Mouse (Mus musculus): Measurements from ENCODE around the gene Agps.

The Agps gene

DNA sequence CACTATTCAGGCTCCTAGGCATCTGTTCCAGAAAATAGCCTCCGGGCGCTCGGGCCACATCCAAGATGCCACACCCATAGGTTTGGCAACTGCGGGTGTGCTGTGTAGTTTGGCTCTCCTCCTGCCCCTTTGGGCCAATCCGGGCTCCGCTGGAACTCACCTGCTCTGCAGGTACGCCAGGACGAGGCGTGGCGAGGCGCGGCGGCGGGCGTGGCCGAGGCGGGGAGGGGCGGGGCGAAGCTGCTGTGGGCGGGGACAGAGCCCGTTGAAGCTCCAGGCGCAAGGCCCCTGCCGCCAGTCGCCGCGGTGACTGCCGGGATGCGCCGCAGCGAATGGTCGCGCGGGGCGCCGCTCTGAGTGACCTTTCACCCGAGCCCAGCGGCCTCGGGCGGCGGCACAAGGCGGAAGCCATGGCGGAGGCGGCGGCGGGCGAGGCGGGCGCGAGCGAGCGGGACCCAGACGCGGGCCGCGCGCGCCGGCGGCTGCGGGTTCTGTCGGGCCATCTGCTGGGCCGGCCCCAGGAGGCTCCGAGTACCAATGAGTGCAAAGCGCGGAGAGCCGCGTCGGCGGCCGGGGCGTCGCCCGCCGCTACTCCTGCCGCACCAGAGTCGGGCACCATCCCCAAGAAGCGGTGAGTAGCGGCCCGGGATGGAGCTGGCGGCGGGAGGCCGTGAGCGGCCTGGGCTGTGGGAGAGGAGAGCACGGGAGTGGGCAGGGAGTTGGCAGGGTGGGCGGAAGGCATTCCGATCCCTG, at the start of gene Agps:
Gene Agps (plus strand): TSS at position 297 of the 753 bp plus-strand sequence.
- peak; percentile 89 to 90 for DNase-seq (ENCODE audit: low spot score in 2 of 2)

DNA sequence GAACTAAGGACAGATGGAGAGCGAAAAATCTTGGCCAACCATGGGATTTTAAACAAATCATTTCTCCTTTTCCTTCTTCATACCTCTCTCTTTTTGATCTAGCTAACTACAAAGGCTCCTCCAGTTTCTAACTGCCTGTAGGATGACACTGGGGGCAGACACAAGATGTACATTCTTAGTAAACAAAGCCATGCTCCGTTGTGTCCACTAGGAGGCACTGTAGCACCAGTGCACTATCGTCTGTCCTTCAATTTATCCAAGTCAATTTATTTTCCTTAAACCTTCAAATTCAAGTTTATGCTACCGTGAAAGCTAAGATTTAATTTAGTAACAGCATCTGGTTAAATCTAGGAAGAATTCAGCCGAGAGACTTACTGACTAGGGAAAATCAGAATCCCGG, 45.9 kb upstream of the Agps start:
- peak in 1 of 2 experiments; percentile 44 for DNase-seq (ENCODE audit: low spot score in 2 of 2)

DNA sequence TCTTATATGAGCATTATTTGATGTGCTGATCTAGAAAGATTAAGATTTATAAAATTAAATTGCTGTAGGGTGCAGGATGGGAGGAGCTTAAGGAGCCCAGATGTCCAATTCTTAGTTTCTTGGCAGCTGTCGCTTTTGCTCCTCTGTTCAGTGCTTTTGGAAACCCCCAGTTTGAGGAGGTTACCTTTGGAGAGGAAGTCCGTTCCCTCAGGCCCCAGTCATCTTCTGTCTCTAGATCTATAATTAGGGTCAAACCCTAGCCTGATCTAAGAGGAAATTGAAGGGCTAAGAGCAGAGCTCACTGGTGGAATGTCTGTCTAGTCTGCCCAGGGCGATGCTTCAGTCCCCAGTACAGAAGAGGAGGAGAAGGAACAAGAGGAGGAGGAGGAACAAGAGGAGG, 43.5 kb upstream of the Agps start:
- DNase-seq (ENCODE audit: low spot score in 2 of 2): no peak

DNA sequence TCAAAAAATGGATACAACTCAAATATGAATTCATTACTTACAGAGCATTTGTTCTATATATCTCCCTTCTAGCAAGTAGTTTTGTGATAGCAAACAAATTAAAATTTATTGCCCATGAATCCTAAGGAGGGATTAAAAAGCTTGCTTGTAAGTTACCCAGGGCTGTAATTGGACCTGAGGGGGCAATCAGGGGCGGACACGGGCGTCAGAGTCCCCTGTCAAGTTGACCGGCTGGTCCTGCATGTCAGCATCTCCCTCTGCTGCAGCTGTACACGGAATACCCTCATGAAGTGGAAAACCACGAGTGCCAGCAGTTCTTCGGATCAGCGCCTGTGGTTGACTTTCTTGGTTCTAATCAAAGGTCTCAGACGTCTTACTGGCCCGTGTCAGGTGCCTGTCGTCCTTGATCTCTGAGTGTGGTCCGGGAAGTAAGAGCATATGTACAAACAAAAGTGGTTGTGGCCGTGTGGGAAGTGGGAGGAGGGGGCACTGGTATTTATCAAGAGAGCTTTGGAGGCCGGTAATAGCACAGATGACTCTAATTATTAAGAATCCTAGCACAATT, 41.9 kb upstream of the Agps start:
- no peak for DNase-seq (ENCODE audit: low spot score in 2 of 2)

DNA sequence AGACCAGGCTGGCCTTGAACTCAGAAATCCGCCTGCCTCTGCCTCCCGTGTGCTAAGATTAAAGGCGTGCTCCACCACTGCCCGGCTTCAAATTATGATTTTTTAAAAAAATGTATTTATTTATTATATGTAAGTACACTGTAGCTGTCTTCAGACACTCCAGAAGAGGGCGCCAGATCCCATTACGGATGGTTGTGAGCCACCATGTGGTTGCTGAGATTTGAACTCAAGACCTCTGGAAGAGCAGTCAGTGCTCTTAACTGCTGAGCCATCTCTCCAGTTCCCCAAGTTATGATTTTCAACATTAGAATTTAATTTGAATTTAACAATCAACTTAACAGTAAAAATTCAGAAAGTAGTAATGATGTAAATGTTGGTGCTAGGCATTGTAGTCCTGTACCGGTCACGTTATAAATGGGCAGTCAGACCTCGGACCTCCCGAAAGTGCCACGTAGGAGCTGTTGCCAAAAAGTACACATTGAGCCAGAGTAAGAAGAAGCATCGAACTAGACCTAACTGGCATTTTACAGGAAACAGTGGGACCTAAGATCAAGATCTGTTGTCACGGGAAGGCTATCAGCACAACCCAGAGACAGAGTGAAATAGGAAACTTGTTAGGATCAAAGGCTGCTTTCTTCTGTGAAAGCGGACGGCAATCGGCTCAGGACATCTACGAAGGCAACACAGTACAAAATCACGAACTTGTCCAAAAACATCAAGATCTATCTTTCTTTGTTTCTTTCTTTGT, 40.2 kb upstream of the Agps start:
- DNase-seq (ENCODE audit: low spot score in 2 of 2): no peak

DNA sequence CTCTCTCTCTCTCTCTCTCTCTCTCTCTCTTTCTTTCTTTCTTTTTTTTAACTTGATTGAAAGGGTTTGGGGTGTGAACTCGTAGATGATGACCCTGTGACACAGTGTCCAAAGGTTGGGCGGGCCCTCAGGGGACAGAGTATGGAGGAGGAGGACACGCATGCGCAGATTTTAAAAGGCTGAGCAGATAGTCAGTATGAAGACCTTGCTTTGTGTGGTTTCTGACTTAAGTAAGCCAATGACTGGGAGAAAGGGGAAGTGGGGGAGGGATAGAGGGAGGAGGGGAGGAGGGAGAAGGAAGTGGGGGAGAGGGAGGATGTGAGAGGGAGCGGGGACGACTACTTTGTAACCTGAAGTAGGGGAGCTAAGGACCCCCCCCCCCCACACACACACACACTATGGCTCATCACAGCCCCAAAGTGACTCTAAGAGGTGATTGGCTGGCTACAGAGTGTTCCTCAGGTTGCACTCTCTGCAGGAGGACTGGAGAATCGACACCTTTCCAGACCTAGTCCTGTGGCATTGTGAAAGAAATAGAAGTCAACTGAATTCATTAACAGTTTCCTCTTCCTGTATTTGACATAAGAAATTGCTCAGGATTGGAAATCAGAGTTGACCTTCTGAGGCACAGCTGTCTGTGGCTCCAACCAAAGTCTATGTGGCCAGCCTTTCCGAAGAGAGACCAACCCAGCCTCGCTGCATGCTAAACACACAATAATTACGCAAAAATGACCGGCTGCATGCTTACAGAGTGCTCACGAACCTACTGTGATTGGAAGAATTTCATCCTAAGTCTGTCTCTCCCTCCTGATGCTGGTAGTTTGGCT, 39.4 kb upstream of the Agps start:
- DNase-seq (ENCODE audit: low spot score in 2 of 2): peak; percentile 45 to 47

DNA sequence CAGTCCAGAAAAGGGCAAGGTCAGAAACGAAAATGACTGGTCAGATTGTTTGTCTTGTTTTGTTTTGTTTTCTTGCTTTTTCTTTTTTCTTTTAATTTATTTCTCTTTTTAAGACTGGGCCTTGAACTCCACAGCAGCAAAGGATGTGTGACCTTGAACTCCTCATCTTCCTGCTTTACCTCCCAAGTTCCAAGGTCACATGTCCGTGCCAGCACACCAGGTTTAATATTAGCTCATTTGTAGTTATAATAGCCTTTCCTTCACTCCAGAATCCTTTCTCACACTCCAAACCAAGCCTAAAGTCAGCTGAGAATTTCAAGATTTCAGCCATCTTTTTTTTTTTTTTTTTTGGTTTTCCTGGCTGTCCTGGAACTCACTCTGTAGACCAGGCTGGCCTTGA, 35.8 kb upstream of the Agps start:
- DNase-seq (ENCODE audit: low spot score in 2 of 2): no peak

DNA sequence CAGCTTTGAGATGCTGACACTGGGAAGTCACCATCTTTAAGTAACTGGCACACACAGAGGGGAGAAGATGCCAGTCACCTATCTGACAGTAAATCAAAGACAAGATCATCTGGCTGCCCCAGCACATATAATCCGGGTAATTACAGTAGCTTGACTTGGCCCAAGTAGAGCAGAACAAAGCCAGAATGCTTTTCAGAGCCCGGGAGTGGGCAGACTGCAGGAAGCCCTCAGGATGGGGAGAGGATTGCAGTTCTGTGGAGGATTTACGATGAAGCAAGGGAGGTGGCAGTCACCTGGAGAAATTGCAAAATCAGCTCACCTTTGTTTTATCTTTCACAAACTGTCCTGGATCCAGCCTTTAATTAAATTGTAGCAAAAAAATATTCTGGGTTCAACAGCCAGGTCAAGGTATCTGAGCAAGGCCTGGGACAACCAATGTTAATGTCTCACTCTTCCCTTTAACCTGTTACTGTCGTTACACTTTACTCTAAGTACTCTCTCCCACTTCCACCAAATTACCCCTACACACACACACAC, 33.5 kb upstream of the Agps start:
- no peak for DNase-seq (ENCODE audit: low spot score in 2 of 2)

DNA sequence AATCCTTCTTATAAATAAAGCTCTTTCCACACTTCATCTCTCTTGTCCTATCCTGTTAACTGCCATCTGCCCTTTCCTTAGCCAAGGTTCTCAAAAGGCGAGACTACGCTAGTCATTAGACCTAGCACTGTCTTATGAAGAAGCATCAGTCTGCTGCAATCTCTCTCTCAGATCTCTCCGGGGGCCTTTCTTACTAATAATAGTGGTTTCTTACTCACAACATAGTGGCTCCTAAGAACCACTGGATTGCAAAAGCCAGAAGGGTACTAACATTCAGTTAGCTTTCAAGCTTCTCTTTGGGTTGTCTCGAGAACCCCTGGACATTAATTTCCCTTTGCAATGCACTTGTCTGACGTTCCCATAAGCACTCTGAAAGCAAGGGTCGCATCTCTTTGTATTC, 26.2 kb upstream of the Agps start:
- DNase-seq (ENCODE audit: low spot score in 2 of 2): no peak

DNA sequence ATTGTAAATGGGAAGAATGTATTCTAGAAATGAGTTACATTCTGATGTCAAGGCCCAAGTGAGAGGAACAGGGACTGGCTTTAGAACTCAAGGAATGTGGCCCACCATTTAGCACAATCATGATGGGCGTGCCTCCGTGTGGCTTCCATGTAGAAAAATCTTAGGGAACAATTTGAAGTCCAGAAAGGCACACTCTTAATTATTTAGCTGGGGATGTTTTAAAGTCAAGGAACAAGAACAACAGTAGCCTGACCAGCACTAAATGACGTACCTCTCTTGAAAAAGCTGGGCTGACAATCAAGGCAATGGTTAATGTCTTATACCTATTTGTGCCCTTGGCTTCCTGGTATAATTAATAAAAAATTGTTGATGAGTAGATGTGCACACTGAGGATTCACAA, 25.1 kb upstream of the Agps start:
- no peak for DNase-seq (ENCODE audit: low spot score in 2 of 2)

DNA sequence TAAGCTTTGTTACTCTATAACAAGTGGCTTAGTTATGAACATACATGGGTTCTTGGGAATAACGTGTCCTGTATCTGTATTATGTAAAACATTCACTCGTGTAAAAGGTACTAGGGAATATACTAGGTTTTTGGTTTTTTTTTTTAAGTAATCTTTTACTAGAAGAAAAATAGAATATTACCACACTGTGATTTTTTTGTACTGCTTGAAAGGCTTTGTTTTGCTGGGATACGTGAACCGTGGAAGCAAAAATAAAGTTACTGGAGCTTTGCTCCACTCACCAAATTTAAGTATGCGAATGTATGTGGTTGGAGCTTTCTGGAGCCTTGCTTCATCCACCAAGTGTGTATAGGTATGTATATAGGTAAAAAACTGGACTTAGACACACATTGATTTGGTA, 24.5 kb upstream of the Agps start:
- no peak for DNase-seq (ENCODE audit: low spot score in 2 of 2)

DNA sequence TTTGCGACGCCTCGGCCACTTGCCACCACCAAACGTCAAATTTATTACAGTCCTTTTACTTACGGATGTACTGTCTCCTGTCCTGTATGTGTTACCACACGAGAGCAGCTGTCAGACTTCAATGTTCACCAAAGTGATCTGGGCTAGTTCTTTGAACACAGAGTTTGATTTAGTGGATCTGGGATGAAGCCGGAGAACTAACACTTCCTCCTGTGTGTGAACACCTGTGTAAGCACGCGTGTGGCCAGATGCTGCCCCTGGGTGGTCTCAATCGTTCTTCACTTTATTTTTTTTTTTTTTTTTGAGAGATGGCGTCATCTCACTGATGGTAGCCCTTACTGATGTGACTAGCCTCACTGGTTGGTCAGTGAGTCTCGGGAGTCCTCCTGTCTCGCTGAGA, 17.1 kb upstream of the Agps start:
- no peak for DNase-seq (ENCODE audit: low spot score in 2 of 2)

DNA sequence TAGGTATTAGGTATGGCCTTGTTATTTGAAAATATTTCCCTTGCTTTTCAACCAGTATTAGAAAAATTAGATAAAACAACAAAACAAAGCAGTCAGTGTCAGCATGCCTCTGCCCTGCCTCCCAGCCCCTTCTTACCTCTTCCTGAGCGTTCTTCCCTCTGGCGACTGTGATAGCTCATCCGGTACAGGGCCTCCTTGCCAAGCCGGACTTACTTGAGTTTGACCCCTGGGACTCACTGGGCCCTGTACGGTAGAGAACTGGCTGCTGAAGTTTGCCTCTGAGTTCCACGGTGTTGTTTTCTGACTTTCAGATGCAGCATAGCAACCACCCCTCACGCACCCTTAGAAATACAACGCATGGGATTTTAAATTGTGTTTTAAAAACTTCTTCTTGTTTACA, 16.5 kb upstream of the Agps start:
- no peak for DNase-seq (ENCODE audit: low spot score in 2 of 2)

DNA sequence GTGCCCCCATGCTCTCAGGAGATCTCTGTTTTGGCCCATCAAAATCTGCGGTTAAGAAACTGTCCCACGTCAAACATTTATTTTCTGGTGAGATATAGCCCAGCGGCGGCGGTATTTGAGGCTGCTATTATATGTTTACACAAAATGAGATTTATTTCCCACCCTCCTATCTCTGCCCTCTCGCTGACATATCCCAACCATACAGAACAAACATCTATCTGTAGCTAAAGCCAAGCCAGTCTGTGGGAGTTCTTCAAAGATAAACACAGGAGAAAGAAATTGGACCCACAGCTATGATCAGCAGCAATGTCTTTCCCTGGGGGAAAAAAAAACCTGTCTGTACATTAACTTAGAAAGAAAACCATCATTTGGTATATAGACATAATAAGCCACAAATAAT, 15.3 kb upstream of the Agps start:
- no peak for DNase-seq (ENCODE audit: low spot score in 2 of 2)

DNA sequence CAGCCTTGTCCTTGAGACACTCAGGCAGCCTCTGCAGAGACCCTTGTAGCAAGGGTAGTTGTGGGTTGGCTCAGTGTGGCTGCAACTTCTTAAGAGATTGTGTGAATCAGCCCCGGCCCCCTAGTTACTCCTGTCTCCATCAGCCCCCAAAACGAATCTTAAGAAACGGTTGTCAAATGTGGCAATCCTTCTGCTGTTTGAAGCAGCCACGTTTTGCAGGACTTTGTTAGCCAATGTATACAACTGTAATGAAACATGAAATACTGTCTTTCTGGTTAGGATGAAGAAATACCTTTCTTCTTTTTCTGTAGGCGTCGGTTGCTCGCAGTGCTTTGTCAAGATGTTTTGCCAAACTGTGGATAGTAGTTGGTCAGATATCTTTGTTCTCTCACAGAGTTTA, 13.3 kb upstream of the Agps start:
- no peak for DNase-seq (ENCODE audit: low spot score in 2 of 2)

DNA sequence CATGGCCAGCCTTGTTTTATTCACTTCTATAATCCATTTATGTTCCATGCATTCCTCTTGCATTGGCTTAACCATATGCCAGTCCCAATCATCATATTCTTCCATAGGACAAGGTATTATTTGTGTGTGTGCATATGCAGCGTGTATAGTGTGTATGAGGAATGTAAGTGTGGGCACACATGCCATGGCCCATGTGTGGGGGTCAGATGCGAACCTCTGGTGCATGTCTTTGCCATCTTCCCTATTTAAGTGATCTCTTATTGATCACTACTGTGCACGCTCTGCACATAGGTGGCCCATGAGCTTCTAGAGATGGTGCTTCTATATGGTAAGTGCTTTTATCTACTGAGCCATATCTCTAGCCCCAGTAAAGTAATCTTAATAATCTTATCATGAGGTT, 12.2 kb upstream of the Agps start:
- no peak for DNase-seq (ENCODE audit: low spot score in 2 of 2)

DNA sequence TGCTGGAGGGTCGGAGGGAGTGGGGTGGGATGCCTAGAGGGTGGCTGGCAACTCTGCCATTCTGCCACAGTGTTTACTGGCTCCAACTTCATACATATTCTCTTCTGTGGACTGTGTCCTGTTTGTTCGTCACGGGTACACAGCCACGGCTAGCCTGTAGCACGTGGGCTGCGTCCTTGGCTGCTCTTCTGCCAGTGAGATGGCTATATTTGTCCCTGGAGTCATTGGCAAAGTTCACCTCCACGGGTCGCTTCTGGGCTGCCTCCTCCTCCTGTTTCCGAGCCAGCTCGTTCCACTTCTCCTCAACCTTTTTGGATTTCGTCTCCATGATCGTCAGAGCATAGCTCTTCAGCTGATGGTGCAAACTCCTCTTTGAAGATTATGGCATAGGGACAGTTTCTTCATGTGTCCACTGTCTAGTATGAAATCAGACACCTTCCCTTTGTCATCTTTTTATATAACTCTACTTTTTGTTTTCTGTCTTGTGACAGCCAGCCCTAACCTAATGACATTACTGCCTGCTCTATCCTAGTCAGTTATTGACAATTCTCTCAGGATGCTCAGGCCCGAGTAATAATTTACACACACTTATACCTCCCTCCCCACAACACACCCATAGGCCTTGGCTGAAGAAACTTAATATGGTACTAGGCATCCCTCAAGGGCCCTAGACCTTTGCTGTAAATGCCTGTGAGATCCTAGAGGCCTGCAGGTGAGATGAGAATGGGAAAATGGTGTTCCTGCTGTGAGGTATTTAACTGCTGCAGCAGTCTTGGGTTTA, 9.8 kb upstream of the Agps start:
- no peak for DNase-seq (ENCODE audit: low spot score in 2 of 2)

DNA sequence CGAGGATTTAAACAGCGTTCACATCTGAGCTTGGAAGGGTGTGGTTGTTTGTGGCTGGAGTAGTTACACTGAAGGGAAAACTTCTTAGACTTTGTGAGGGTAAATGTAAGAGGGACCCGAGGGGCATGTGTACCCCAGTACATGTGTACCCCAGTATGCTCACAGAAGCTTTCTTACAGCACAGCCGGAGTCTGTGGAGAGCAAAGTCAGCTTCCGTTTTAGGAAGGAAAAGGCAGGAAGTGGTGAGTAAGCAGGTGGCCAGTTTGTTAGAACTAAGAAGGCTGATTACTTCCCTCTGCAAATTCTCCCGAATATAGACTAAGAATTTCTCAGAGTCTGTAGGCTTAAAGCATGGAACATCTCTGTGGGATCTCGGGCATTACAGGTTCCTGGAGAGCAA, 8.2 kb upstream of the Agps start:
- no peak for DNase-seq (ENCODE audit: low spot score in 2 of 2)

DNA sequence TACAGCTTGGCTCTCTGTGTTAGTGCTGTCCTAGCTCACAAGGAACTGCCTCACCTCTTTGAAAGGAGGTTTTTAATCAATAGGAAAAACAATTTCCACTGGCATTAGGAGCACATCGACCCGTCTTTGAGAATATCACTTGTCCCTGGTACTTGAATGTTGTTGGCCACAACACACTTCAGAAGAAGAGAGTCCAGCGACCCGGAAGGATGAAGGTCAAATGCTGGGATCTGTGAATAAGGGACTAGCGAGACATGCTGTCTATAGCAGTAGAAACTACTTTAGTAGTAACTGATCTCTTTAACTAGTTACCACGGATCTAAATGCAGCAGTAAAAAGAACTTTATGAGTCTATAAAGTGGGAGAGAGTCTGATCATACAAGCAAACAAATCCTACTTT, 7.8 kb upstream of the Agps start:
- no peak for DNase-seq (ENCODE audit: low spot score in 2 of 2)

DNA sequence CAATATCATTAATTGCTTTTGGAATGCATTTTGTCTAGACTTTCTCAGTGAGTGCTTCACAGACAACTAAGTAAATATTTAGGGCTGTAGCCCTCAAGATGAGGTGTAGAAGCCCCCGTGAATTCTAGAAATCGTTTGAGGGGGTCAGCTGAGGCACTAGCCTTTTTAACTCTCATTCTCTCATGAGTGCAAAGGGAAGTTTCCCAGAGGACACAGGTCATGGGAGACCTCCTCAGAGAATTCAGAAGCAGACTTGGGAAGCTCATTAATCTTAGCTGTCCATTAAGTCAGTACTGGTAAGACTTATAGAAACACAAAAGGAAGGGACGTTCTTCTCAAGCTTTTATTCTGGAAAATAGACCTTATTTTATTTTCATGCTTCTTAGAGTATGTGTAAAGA, 7.1 kb upstream of the Agps start:
- DNase-seq (ENCODE audit: low spot score in 2 of 2): no peak

DNA sequence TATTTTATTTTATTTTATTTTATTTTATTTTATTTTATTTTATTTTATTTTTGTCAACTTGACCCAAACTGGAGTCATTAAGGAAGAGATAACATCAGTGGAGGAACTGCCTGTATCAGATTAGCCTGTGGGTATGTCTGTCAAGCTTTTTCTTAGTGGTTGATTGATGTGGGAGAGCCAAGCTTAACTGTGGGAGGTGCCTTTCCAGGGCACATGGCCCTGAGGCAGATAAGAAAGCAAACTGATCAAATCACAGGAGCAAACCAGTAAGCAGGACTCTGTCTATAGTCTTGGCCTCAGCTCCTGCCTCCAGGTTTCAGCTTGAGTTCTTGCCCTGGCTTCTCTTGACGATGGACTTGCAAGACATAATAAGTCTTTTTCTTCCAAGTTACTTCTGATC, 6.4 kb upstream of the Agps start:
- no peak for DNase-seq (ENCODE audit: low spot score in 2 of 2)

Data from right cerebral cortex, postnatal 10 days (tissue).